Mouse (Mus musculus): ENCODE results near the gene Eif2ak1. TPM values are rescaled to one million over a fixed set of nuclear protein-coding genes. Genes with fewer than 3 reads are reported as not detected.

Gene Eif2ak1
- polyA plus RNA-seq, 2 experiments, result 25.8 to 40.6 TPM

- ATAC-seq (ENCODE audit: low FRiP score, low read depth), result no peak
- no peaks in the 10 kb centered on the region for H3K4me1 ChIP-seq (ENCODE audit: control insufficient read depth, insufficient read depth, low read length)
- TF ChIP-seq POLR2A (IDR thresholded peaks at IDR 0.05; ENCODE audit: borderline replicate concordance, extremely low read depth, insufficient read depth, insufficient read length), result no peak
- H3K36me3 ChIP-seq (ENCODE audit: control insufficient read depth, insufficient read depth, low read length), result no peaks in the 10 kb centered on the region
- H3K27me3 ChIP-seq (ENCODE audit: control insufficient read depth, insufficient read depth, low read length), result no peaks in the 10 kb centered on the region
- no peak overlapping the region for H3K4me3 ChIP-seq (replicated peaks; ENCODE audit: low read length)
- WGBS, result 81% methylated on average over 12 of the region's 12 CpGs
- no peak overlapping the region for H3K4me2 ChIP-seq (replicated peaks; ENCODE audit: low read depth, low read length, severe bottlenecking)
- no peaks in the 10 kb centered on the region for H3K9me3 ChIP-seq (ENCODE audit: control insufficient read depth, low read length)
- no peak overlapping the region for H3K9ac ChIP-seq (ENCODE audit: low read depth, low read length, severe bottlenecking)
- no peak for DNase-seq (ENCODE audit: low spot score)
- H3K27ac ChIP-seq (replicated peaks; ENCODE audit: low read depth, low read length), result no peak overlapping the region
Observed at GRCm38 (mm10) chr5:143948361-143948760, 130.8 kb downstream of the Eif2ak1 start.

- H3K27me3 ChIP-seq (ENCODE audit: control insufficient read depth, insufficient read depth, low read length), result no peaks in the 10 kb centered on the region
- DNase-seq (ENCODE audit: low spot score), result no peak
- no peak for TF ChIP-seq POLR2A (IDR thresholded peaks at IDR 0.05; ENCODE audit: borderline replicate concordance, extremely low read depth, insufficient read depth, insufficient read length)
Observed at GRCm38 (mm10) chr5:143950016-143950415, 132.4 kb downstream of the Eif2ak1 start.

More at GRCm38 (mm10) chr5:143950016-143950415, 132.4 kb downstream of the Eif2ak1 start:
- H3K9me3 ChIP-seq (ENCODE audit: control insufficient read depth, low read length), result no peaks in the 10 kb centered on the region
- ATAC-seq (ENCODE audit: low FRiP score, low read depth), result no peak
- H3K36me3 ChIP-seq (ENCODE audit: control insufficient read depth, insufficient read depth, low read length), result no peaks in the 10 kb centered on the region
- H3K9ac ChIP-seq (ENCODE audit: low read depth, low read length, severe bottlenecking), result no peak overlapping the region
- H3K27ac ChIP-seq (replicated peaks; ENCODE audit: low read depth, low read length), result no peak overlapping the region
- H3K4me1 ChIP-seq (ENCODE audit: control insufficient read depth, insufficient read depth, low read length), result no peaks in the 10 kb centered on the region
- H3K4me2 ChIP-seq (replicated peaks; ENCODE audit: low read depth, low read length, severe bottlenecking), result no peak overlapping the region
- 39% methylated on average over 5 of the region's 5 CpGs for WGBS
- no peak overlapping the region for H3K4me3 ChIP-seq (replicated peaks; ENCODE audit: low read length)

Other genes starting within 250 kb of the Eif2ak1 start
- gene Cyth3, start 195.3 kb upstream of the Eif2ak1 start, polyA plus RNA-seq (2012; rRNA removed), result 50.6 and 52.9 TPM in 2 replicates
- 60.5 and 67.7 TPM in 2 replicates for gene Cyth3, start 195.3 kb upstream of the Eif2ak1 start, polyA plus RNA-seq (2014; fragmentation: Nextera tagmentation; extraction: Ambion mirVana)
- gene Usp42, start 85.5 kb upstream of the Eif2ak1 start, polyA plus RNA-seq (2012; rRNA removed), result 16.3 and 18.4 TPM in 2 replicates
- 21.9 and 24.6 TPM in 2 replicates for gene Usp42, start 85.5 kb upstream of the Eif2ak1 start, polyA plus RNA-seq (2014; fragmentation: Nextera tagmentation; extraction: Ambion mirVana)
- gene Ankrd61, start 79.9 kb downstream of the Eif2ak1 start, polyA plus RNA-seq (2012; rRNA removed), result 0.36 and 0.54 TPM in 2 replicates
- gene Ankrd61, start 79.9 kb downstream of the Eif2ak1 start, polyA plus RNA-seq (2014; fragmentation: Nextera tagmentation; extraction: Ambion mirVana), result 0.21 and 0.33 TPM in 2 replicates
- 93.0 and 94.1 TPM in 2 replicates for gene Aimp2, start 92.1 kb downstream of the Eif2ak1 start, polyA plus RNA-seq (2012; rRNA removed)
- 108 and 109 TPM in 2 replicates for gene Aimp2, start 92.1 kb downstream of the Eif2ak1 start, polyA plus RNA-seq (2014; fragmentation: Nextera tagmentation; extraction: Ambion mirVana)
- gene Pms2, start 92.2 kb downstream of the Eif2ak1 start, polyA plus RNA-seq (2012; rRNA removed), result 15.3 and 17.5 TPM in 2 replicates
- 25.9 and 27.0 TPM in 2 replicates for gene Pms2, start 92.2 kb downstream of the Eif2ak1 start, polyA plus RNA-seq (2014; fragmentation: Nextera tagmentation; extraction: Ambion mirVana)
- 1.6 TPM in 2 replicates for gene Gm42421, start 110.4 kb downstream of the Eif2ak1 start, polyA plus RNA-seq (2012; rRNA removed)
- 0.76 and 1.6 TPM in 2 replicates for gene Gm42421, start 110.4 kb downstream of the Eif2ak1 start, polyA plus RNA-seq (2014; fragmentation: Nextera tagmentation; extraction: Ambion mirVana)
- gene Rsph10b, start 115.2 kb downstream of the Eif2ak1 start, polyA plus RNA-seq (2012; rRNA removed), result 2.6 and 4.4 TPM in 2 replicates
- 2.8 and 3.2 TPM in 2 replicates for gene Rsph10b, start 115.2 kb downstream of the Eif2ak1 start, polyA plus RNA-seq (2014; fragmentation: Nextera tagmentation; extraction: Ambion mirVana)
- gene Ccz1, start 197.1 kb downstream of the Eif2ak1 start, polyA plus RNA-seq (2012; rRNA removed), result 39.9 and 48.2 TPM in 2 replicates
- gene Ccz1, start 197.1 kb downstream of the Eif2ak1 start, polyA plus RNA-seq (2014; fragmentation: Nextera tagmentation; extraction: Ambion mirVana), result 72.7 and 77.1 TPM in 2 replicates
- gene Ocm, start 208.9 kb downstream of the Eif2ak1 start, polyA plus RNA-seq (2012; rRNA removed), result not detected in 2 replicates
- gene Ocm, start 208.9 kb downstream of the Eif2ak1 start, polyA plus RNA-seq (2014; fragmentation: Nextera tagmentation; extraction: Ambion mirVana), result not detected in 2 replicates